Mouse (Mus musculus) heart, adult 11 months (tissue): ENCODE data around the gene Bex4.
"Not testable (repeated sequence)": the region's sequence is repeated elsewhere in the genome, so short reads cannot be mapped to it uniquely, and the experiment has no call there.

Experiments used
- DNase-seq: peaks from one replicate; pipeline ENCODE4 v3.0.0; 2022

The Bex4 gene

DNA sequence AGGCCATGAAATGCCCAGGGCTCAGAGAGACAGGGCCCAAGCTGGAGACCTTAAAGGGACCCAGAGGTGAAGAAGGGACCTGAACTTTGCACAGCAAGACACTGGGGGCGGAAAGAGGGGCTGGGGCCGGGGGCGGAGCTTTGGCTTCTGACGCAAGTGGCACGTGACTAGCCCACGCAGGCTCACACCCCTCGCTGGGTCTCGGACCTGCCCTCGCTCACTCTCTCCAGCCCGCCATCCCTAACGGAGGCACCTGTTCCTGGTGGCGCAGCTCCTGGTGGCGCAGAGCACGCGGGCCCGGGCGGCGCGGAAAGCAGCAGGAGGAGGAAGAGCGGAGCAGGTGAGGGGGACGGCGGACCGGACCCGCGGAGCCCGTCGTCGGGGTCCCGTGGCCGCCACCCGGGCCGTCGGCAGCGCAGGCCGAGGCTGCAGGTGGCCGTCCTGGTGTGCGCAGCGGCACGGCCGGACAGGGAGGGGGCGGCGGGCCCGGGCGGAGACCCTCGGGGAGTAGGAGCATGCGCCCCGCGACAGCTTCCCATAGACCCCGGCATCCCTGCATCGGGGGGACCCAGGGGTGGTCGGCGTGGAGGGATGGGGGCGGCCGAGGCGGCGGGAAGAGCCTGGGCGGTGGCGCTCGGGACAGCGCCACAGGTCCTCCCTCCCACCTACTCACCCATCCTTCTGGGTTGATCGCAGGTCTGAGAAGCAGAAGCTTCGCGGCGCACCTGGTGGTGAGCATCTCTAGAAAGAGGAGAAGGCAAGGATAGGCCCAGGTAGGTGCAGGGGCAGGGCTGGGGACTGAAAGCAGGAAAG is at the start of gene Bex4:
Gene Bex4 (plus strand): TSS at position 170 of the 813 bp plus-strand sequence.
- not testable (repeated sequence) for DNase-seq

DNA sequence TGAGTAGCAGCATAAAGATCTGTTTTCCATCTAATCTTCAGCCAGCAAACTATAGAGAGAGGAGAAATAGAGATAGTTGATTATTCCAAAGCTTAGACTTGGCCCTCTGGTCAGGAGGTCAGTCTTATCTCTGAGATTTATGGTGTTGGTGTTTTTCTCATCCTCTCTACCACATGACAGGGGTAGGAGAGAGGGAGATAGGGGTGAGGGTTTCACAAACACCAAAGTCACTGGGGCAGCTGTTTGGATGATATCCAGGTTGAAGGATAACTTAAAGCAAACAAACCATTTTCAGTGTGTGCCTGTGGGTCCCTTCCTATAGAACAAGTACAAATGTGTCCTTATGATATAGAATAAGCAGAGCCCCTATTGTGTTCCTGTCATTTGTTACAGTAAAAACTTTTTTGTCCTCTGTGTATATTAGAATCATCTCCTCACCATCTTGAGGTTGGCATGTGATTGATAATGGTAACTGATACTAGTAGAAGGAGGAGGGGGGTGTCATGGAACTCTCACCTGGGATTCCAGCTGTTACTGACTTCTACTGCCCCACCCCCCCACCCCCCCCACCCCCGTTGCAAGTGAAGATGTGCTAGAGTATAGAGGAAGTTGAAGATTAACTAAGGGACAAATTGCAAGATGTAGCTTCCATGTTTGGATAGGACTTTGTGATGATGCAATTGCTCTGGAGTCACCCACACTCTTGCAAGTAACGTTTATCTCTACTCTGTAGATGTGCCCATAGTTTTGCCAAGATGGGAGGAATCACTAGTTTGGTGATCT is 46.1 kb upstream of the Bex4 start:
- DNase-seq = no peak

GRCm38 (mm10) chrX:136094421-136094820 is 44.4 kb upstream of the Bex4 start:
- no peak for DNase-seq

GRCm38 (mm10) chrX:136104046-136104723 is 34.6 kb upstream of the Bex4 start:
- no peak for DNase-seq

DNA sequence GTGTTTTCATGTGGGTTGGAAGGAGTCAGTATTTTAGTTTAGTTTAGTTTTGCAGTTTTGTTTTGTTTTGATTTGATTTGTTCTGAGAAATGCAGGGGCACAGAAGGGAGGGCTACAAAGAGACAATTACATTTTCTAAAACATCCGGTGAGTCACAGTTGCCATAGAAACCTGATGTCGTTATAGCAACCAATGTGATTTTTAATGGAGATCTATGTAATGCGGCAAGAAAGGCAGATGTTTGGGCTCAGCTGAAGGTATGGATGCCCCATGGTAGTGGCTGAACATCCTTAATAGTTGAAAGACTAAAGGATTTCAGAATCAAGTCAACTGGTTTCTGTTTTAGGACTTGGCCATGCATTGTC is 34.1 kb upstream of the Bex4 start:
- DNase-seq = no peak

DNA sequence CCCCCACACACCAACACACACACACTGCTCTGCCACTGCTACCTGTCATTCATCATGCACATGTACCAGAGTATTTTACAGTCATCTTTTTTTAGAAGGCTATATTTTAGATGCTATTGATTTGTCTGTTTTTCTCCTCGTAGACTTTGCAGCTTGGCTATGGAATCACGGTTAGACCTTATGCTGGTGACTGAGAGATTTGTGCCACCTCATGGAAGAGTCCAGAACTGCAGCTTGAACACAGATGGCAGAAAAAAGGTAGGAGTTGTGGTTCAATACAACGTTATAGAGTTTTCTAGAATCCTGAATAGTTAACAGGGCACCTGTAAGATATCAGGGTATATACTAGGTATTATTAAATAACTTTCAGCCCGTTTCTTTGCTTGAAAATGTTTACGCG is 30.9 kb upstream of the Bex4 start:
- no peak for DNase-seq

GRCm38 (mm10) chrX:136115015-136115414 is 23.8 kb upstream of the Bex4 start:
- no peak for DNase-seq

DNA sequence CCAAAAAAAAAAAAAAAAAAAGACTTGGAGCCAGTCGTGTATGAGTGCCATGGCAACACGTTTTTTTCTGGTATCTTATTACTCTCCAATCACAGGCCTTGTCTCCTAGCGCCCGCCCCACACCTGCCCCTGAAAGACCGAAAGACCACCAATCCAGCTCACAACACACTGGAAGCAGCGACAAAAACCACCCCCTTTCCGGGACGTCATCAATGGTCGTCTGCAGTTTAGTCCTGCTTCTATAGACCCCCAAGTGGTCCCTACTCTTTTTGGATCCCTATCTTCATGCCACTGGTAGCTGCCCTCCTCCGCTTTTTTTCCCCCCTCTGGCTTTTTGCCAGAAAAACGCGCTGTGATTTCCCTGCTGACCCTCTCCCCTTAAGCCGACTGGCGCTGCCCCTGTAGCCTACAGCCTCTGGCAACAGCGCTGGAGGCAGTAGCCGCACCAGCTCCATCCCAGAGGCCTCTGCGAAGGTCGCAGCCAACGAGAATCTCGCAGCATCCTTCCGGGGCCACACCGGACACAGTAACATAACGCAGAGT is 23.3 kb upstream of the Bex4 start:
- DNase-seq = no peak

- no peak for DNase-seq
These were observed 11.6 kb upstream of the Bex4 start for GRCm38 (mm10) chrX:136127038-136127743.

- no peak for DNase-seq
These were observed 11.1 kb upstream of the Bex4 start for GRCm38 (mm10) chrX:136127744-136128064.

DNA sequence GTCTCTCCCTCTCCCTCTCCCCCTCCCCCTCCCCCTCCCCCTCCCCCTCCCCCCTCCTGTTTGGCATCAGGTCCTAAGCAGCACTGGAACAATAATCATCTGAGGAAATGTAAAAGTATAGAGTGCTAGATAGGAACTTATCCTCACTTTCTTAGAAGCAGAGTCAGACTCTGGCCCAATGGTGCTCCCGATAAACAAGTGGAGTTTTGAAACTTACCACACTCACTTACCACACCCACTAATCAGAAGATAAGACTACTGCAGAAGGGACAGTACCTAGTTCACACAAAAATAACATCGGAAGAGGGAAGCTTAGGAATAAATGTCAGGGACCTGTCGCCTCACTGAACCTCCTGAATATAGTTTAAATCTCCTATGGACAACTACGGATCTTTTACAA is 3.2 kb upstream of the Bex4 start:
- DNase-seq = no peak

- DNase-seq = not testable (repeated sequence)
These were observed 826 bp downstream of the Bex4 start for GRCm38 (mm10) chrX:136139640-136140004.

- no peak for DNase-seq
These were observed 2.6 kb downstream of the Bex4 start for GRCm38 (mm10) chrX:136141385-136141784.

DNA sequence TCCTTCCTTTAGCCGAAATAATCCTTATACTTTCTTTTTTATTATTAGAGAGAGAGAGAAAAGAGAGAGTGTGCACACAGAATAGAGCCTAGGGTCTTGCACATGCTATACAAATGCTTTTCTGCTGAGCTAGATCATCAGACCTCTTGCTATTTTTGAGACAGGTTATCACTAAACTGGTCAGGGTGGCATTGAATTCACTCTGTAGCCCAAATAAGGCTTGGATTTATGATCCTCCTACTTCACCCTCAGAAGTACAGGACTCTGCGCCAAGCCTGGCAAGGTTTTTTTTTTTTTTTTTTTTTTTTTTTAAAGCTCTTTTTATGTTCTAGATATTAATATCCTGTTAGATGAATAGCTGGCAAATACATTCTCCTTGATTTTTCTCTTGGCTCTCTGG is 4.9 kb downstream of the Bex4 start:
- DNase-seq = no peak

DNA sequence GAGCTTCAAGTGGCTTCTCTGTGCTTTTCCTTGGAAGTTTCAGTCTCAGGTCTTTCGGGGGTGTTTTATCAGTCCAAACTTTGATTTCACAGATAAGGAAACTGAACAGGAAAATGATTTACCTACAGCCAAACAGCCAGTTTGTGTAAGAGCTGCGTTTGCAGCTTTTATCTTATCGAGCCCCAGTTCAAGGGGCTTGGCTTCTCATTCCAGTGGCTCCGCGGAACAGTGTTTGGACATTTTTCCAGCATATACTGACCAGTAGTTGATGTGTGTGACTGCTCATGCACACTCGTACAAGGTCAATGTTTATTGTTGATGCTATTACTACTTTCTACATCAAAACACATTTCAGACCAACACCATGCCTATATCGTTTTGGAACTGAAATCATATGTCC is 5.4 kb downstream of the Bex4 start:
- DNase-seq = no peak

DNA sequence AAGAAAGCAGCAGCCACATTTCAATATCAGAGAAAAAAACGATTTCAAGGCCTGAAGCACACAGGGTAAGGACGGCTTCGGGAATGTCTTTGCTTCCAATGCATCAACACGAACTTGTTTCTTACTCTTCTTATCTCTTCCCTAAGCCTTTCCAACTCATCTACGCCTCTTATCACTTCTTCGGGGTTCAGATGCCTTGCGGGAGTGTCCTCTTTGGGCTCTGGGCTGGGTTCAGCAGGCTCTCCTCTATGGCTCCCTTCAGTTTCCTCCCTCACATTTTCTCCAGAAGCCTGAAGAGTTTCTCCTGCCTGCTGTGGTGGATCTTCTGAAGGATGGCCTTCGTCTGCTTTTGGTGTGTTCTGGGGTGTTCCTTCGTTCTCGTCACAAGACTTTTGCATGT is 31.8 kb downstream of the Bex4 start:
- DNase-seq = no peak

- DNase-seq = peak; percentile 96
These were observed 32.7 kb downstream of the Bex4 start for GRCm38 (mm10) chrX:136171189-136172117.

DNA sequence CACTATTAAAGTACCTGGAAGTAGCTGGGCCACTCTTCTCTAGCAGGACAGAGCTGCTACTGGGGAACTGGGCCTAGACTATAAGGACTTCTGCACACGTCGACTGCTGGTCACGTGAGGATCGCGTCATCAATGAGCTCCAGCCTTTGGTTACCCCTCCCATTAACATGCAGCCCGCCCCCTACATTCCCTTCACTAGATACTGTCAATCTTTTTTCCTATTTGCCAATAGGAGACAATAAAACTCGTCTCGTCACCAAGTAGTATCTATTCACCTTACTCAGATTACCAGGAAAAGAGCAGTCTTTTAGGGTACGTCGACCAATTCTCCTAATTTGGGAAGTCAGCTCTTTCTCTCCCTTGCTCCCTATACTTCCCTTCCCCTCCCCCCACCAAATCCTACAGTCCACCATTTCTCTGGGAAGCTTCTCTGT is 33.3 kb downstream of the Bex4 start, which contains the start of gene Tceal8:
Gene Tceal8 (minus strand): TSS at position 225 of the 434 bp plus-strand sequence.
- DNase-seq = peak; percentile 99

DNA sequence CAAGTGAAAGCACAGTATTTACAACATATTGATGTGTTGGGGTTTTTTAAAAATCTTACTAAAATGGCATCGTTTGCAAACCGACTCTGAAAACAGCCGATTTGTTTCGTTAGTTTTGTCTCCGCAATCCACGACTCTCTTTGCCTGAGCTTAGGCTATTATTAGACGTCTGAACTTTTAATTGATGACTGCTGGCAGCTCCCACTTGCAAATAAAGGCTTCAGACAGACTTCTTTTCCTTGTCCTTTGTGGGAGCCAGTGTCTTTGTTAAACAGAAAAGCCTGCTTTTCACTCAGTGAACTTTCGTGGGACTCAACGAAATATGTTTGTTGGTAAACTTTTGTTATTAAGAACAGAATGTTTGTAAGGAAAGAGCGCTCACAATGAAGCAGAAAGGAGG is 34.0 kb downstream of the Bex4 start:
- no peak for DNase-seq

- DNase-seq = peak; percentile 82
These were observed 42.2 kb downstream of the Bex4 start for GRCm38 (mm10) chrX:136180897-136181553.

GRCm38 (mm10) chrX:136183107-136183506 is 44.3 kb downstream of the Bex4 start:
- DNase-seq = no peak
